Mouse (Mus musculus): Measurements from ENCODE around the gene Gm28102.
"Not testable (repeated sequence)": the region's sequence is repeated elsewhere in the genome, so short reads cannot be mapped to it uniquely, and the experiment has no call there.

Gm28102 gene

DNA sequence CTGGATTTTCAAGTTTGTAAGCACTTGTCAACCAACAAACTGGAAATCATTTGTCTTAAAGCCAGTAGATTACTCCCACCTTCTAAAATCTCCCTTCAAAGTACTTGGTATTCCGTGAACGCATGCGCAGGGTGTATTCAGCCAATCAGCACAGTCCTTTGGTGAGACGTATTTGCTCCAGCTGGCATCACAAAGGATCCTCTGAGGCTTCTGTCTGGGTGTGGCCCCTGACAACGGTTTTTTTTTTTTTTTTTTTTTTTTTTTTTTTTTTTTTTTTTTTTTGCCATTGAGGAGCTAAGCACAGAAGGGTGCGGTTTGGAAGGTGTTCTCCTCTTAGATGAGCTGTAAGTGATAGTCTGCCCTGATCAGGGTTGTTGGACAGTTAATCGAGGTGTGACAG, at the start of gene Gm28102:
Gene Gm28102, plus strand, starts transcription at position 301 of the 400 bp plus-strand sequence.
- not testable (repeated sequence) for DNase-seq (ENCODE audit: extremely low read depth, low read depth, low spot score)
